Mouse (Mus musculus) testis, adult 2 months (tissue): ENCODE measurements at regions not wholly inside any gene's neighbourhood (a gene's known extent, or its start where the extent isn't known, plus 50 kb on each side); places are given as distances from the start of the nearest gene placed in this dataset.

ENCODE experiments used
- CTCF ChIP-seq: fragments of 200-500 bp; IDR thresholded peaks from 2 replicates; pipeline ENCODE4 v1.5.1; 2012; ENCODE audit warnings: low read depth, mild to moderate bottlenecking, inconsistent platforms, low read length, moderate library complexity; ENCODE audit not compliant: control insufficient read depth, insufficient read depth, insufficient replicate concordance
- POLR2A ChIP-seq: fragments of 200-500 bp; IDR thresholded peaks from 2 replicates; pipeline ENCODE4 v1.6.1; 2012; ENCODE audit warnings: low read depth, mild to moderate bottlenecking, inconsistent platforms, low read length, moderate library complexity; ENCODE audit not compliant: control insufficient read depth

DNA sequence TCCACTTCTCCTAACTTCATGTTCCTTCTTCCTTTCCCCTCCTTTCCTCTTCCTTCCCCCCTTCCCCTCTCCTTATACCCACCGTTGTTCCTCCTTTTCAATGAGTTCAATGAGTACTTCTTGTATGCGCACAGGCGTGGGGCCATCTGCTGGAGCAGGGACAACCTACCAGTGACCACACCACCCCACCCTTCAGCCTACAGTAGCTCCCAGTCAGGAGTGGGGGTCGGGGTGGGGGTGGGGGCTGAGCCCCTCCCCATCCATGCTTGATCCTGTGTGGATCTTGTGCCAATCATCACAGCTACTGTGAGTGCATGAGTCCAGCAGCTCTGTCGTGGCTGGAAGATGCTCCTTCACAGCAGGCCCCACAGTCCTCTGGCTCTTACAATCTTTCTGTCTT is 143.6 kb downstream of the Chst1 start:
- TF ChIP-seq CTCF = no peak
- TF ChIP-seq POLR2A = no peak
